Mouse (Mus musculus) forebrain, embryonic 16.5 days (tissue): Measurements from ENCODE around the gene Celf2. TPM values are rescaled to one million over a fixed set of nuclear protein-coding genes. Genes with fewer than 3 reads are reported as not detected.
A peak's percentile ranks its signal among the peaks of the same experiment; 100 is the strongest.

Source experiments
- ATAC-seq: fragments of 200-750 bp; cut with Nextera tagmentation; 2 replicates; pipeline ENCODE4 v1.8.0; 2017; ENCODE audit warnings: mild to moderate bottlenecking, moderate library complexity
- H3K27ac ChIP-seq: fragments of 300-500 bp; sonication (generic); 2 replicates; pipeline ENCODE4 v1.5.1; 2014; ENCODE audit warnings: low read length, control low read depth
- H3K27me3 ChIP-seq: fragments of 300-500 bp; sonication (generic); replicated peaks from 2 replicates; pipeline ENCODE4 v1.6.1; 2014; ENCODE audit warnings: low read length; ENCODE audit not compliant: control insufficient read depth, insufficient read depth
- H3K36me3 ChIP-seq: fragments of 300-500 bp; sonication (generic); 2 replicates; pipeline ENCODE4 v1.6.1; 2014; ENCODE audit not compliant: control insufficient read depth, insufficient read depth
- H3K4me1 ChIP-seq: fragments of 300-500 bp; sonication (generic); replicated peaks from 2 replicates; pipeline ENCODE4 v1.6.1; 2014; ENCODE audit warnings: low read length; ENCODE audit not compliant: control insufficient read depth, insufficient read depth
- H3K4me2 ChIP-seq: fragments of 300-500 bp; sonication (generic); 2 replicates; pipeline ENCODE4 v1.6.1; 2014; ENCODE audit warnings: mild to moderate bottlenecking, low read length, control low read depth
- H3K4me3 ChIP-seq: fragments of 300-500 bp; sonication (generic); replicated peaks from 2 replicates; pipeline ENCODE4 v1.5.1; 2014; ENCODE audit warnings: mild to moderate bottlenecking, low read length, control low read depth
- H3K9ac ChIP-seq: fragments of 300-500 bp; sonication (generic); replicated peaks from 2 replicates; pipeline ENCODE4 v1.6.1; 2014; ENCODE audit warnings: low read depth, low read length, control low read depth
- H3K9me3 ChIP-seq: fragments of 300-500 bp; sonication (generic); 2 replicates; pipeline ENCODE4 v1.6.1; 2016; ENCODE audit warnings: low read length; ENCODE audit not compliant: control insufficient read depth
- WGBS: fragments of 180-500 bp; shearing (Covaris S2); extraction: QIAGEN DNeasy Blood & Tissue Kit; methylation state at CpG from one replicate; pipeline ENCODE4 v1.1.7; 2014; 5-methylcytosine and 5-hydroxymethylcytosine counted together
- polyA plus RNA-seq: library from polyadenylated mRNA; unstranded; fragments of >200 nt; fragmentation: Nextera tagmentation; extraction: Ambion mirVana; gene quantifications from 2 replicates; pipeline ENCODE4 v1.2.1, GENCODE M21; 2015

Gene Celf2
- polyA plus RNA-seq, 1 experiment from 2014 or later: 348 TPM

DNA sequence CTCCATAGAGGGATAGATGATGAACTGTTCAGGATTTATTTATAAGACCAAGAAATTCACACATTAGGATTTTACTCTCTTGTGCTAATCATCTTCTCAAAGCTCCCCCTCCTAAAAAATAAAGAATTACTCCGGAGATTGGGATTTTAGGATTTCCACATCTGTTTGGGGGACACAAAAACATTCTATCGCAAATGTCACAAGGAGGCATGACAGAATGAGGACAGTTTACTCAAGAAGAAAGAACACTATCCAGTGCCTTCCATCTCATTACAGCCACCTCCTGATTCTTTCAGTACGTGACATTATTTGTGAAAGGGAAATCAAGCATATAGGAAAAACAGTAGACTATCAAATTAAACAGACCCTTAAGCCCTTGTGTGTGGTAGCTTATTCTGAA lies 150.5 kb downstream of the Celf2 start:
- no peak overlapping the region for H3K4me2 ChIP-seq
- H3K36me3 ChIP-seq: no peaks in the 10 kb centered on the region
- 53% methylated on average over 3 of the region's 3 CpGs for WGBS
- H3K4me1 ChIP-seq: no peaks in the 10 kb centered on the region
- H3K4me3 ChIP-seq: no peak overlapping the region
- H3K27ac ChIP-seq: no peak overlapping the region
- H3K27me3 ChIP-seq: no peaks in the 10 kb centered on the region
- no peak overlapping the region for H3K9ac ChIP-seq
- ATAC-seq: no peak
- H3K9me3 ChIP-seq: no peaks in the 10 kb centered on the region

DNA sequence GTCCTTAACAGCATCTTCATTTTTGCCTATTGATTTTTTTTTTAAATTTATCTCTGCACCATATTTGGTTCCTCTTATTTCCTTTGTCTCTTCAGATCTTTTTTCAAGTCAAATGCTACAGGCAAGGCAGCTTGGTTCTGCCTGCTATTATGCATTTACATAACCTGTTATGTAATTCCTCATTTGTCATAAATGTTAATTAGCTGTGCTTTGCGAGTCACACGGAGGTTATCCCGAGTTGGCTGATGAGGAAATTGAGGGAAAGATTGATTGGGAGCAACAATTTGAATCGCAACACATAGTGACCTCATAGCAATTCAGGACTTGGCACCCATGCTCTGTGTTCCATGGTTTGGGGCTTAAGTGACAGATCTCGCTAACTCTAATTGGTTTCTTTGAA lies 158.1 kb downstream of the Celf2 start:
- H3K36me3 ChIP-seq: no peaks in the 10 kb centered on the region
- no peak overlapping the region for H3K27ac ChIP-seq
- WGBS: 50% methylated on average over 5 of the region's 5 CpGs
- H3K9ac ChIP-seq: no peak overlapping the region
- H3K9me3 ChIP-seq: no peaks in the 10 kb centered on the region
- ATAC-seq: no peak
- H3K27me3 ChIP-seq: no peaks in the 10 kb centered on the region
- no peak overlapping the region for H3K4me3 ChIP-seq
- no peaks in the 10 kb centered on the region for H3K4me1 ChIP-seq
- H3K4me2 ChIP-seq: no peak overlapping the region

DNA sequence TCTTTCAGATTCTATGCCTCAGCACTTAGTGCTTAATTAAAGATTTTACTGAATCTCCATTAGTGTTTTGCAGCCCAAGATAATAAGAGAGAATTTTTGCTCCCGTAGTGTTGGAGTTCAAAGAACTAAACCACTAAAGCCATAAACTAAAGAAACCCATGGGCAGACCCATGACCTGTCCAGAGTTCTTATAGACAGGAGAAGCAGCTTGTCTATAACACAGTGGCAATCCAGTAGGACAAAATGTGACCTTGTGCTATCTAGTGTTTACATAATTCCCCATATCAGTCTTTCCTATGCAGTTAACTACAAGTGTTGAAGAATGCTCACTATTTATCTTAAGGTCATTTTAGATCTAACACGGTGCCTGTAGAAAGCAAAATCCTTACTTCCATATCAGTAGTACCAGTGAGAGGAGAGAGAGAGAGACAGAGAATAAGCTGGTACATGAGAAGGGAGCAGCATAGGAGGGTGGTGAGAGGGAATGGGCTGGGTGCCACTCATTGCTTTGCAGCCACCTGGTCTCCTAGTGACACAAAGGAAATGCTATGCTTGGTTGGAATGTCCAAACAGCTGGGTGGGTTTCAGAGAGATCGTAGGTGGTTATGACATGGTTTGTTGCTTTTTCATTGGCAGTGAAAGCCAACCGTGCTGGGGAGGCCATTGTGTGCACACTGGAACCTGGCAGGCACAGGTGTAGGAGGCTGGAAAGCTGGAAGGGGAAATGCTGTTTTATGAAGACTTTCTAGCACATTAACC lies 162.5 kb downstream of the Celf2 start:
- Histone ChIP-seq H3K27ac (no peak overlapping the region), H3K4me2 (no peak overlapping the region), H3K27me3 (no peaks in the 10 kb centered on the region), H3K4me3 (no peak overlapping the region), H3K9me3 (no peaks in the 10 kb centered on the region), H3K9ac (no peak overlapping the region), H3K4me1 (no peaks in the 10 kb centered on the region), H3K36me3 (no peaks in the 10 kb centered on the region)
- WGBS: 68% methylated on average over 4 of the region's 4 CpGs
- ATAC-seq: peak; percentile 45; the same call in 1 of the 2 replicates

DNA sequence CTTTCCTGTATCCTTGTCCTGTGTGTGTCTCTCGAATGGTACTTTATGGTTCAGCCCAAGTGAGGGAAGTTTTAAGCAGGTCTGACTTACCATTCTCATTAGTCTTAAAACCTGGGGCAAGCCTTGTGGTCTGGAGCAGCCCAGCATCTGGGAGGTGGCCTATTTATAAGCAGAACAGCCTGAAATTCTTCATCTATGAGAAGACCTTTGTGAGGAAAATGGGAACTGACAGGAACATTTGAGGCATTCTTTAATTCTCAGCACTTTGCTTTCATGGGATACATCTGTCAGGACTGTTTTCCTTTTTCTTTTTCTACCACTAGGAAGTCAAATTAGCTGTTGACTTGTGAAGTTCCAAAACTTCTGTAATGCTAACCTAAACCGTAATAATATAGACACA lies 164.4 kb downstream of the Celf2 start:
- Histone ChIP-seq H3K4me1 (no peaks in the 10 kb centered on the region), H3K27ac (no peak overlapping the region), H3K36me3 (no peaks in the 10 kb centered on the region), H3K4me3 (no peak overlapping the region), H3K9ac (no peak overlapping the region), H3K4me2 (no peak overlapping the region), H3K9me3 (no peaks in the 10 kb centered on the region), H3K27me3 (no peaks in the 10 kb centered on the region)
- no peak for ATAC-seq
- WGBS: 89% methylated on average over 2 of the region's 2 CpGs

DNA sequence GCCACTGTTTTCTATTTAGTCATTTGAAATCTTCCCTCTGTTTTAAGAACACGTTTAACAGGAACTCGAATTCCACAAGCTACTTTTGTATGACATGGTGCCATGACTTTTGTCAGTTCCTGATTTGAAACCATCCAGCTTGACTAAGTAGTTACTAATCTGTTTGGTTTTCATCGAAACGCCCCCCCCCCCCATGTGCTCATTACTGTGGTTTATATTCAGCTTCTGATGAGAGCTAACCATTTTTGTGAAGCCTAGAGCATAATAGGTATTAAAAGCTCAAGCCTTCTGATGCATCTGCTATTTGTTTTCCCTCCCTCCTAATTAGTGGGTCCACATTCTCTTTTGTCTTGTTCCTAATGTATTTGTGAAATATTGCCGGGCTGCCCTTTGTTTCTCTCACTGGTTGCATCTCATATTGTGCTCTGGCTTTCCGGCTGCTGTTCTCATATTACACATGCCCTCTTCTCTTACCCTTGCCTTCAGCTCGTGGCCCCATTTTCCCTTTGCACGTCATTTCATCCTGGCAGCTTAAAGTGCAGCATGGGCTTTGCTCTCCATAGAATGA lies 166.4 kb downstream of the Celf2 start:
- Histone ChIP-seq H3K36me3 (no peaks in the 10 kb centered on the region), H3K9ac (no peak overlapping the region), H3K27me3 (no peaks in the 10 kb centered on the region), H3K4me2 (no peak overlapping the region), H3K4me1 (no peaks in the 10 kb centered on the region), H3K27ac (no peak overlapping the region), H3K4me3 (no peak overlapping the region), H3K9me3 (no peaks in the 10 kb centered on the region)
- ATAC-seq: peak; percentile 23; the same call in 1 of the 2 replicates
- 25% methylated on average over 8 of the region's 8 CpGs for WGBS

DNA sequence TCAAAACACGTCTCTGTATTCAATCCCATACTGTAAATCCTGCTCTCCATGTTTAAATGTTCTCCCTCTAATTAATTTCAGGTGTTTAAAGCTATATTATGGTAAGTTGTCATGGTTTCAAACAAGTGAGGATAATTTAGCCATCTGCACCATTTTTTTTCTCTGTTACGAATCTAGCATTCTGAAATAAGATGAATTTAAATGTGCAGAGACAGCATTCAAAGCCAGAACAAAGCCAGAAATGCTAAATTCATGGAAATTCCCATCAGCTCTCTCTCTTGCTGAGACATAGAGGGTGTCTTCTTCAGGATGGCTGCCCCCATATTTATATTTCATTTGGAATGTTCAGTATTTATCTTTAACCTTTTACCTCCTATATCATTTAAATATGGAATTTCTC lies 174.5 kb downstream of the Celf2 start:
- 0 out of 2 replicates have a peak, but pooled peaks cover 2% of the 10 kb centered on the region for H3K4me1 ChIP-seq
- no peaks in the 10 kb centered on the region for H3K9me3 ChIP-seq
- no peak overlapping the region for H3K4me2 ChIP-seq
- H3K9ac ChIP-seq: no peak overlapping the region
- peak; percentile 49 for ATAC-seq
- no peak overlapping the region for H3K4me3 ChIP-seq
- WGBS: 40% methylated on average over 2 of the region's 2 CpGs
- H3K36me3 ChIP-seq: no peaks in the 10 kb centered on the region
- H3K27ac ChIP-seq: no peak overlapping the region
- H3K27me3 ChIP-seq: no peaks in the 10 kb centered on the region

DNA sequence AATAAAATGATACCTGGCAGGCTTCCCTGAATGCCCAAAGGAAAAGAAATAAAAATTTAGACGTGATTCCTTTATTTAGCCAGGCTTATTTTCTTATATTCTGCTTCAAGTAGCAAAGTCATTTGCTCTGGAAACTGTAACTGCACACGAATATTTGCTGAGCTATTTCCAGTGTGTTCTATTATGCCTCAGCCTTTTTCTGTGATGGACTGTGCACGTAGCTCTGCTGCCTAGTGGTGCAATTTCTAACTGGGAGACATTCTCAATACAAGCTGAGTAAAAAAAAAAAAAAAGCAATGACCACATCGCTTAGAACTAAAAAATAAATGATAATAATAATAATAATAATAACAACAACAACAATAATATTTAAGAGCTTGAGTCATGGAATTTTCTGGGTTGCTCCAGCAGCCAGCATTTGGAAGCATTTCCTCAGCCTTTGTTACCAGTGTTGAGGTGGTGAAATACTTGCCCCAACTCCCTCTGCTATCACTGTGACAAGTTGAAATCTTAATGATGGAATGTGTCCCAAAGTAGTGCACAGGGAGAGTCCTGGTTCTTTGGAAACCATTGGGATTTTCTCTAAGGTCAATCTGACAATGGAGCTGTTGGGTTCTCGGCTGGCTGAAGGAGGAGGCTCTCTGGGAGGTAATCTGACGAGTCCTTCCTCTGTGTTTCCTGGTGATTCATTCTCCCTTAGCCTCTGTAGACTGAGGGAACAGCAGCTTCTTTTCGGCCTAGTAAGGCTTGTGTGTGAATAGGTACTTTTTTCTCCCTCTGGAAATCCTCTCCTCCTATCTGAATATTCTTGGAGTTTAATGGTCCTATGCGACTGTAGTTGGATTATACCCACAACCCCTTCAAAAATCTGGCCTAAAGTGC lies 181.1 kb downstream of the Celf2 start:
- no peak for ATAC-seq
- H3K9me3 ChIP-seq: no peaks in the 10 kb centered on the region
- H3K4me2 ChIP-seq: no peak overlapping the region
- no peaks in the 10 kb centered on the region for H3K4me1 ChIP-seq
- 63% methylated on average over 8 of the region's 8 CpGs for WGBS
- no peaks in the 10 kb centered on the region for H3K27me3 ChIP-seq
- H3K27ac ChIP-seq: no peak overlapping the region
- no peak overlapping the region for H3K4me3 ChIP-seq
- no peak overlapping the region for H3K9ac ChIP-seq
- H3K36me3 ChIP-seq: no peaks in the 10 kb centered on the region

DNA sequence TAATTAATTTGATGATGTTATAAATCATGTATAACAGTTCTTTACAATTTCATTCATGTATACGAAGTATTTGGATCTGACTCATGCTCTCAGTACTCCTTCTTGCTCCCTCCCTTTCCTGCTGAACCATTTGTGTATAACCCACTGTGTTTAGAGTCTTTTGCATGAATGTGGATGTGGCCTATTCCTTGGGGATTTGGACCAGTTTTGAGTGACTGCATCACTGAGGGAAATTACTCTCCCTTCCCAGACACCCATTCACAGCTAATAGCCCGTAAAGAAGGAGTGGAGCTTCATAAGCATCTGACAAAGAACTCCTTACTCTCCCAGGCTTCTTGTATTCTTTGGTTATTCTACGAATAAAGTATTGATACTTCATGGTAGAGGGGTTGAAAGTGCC lies 189.6 kb downstream of the Celf2 start:
- H3K27me3 ChIP-seq: no peaks in the 10 kb centered on the region
- no peaks in the 10 kb centered on the region for H3K9me3 ChIP-seq
- H3K4me3 ChIP-seq: no peak overlapping the region
- no peak overlapping the region for H3K9ac ChIP-seq
- H3K4me1 ChIP-seq: no peaks in the 10 kb centered on the region
- no peak overlapping the region for H3K4me2 ChIP-seq
- ATAC-seq: peak; percentile 83
- no peaks in the 10 kb centered on the region for H3K36me3 ChIP-seq
- no peak overlapping the region for H3K27ac ChIP-seq
- WGBS: 15% methylated on average over 3 of the region's 3 CpGs

DNA sequence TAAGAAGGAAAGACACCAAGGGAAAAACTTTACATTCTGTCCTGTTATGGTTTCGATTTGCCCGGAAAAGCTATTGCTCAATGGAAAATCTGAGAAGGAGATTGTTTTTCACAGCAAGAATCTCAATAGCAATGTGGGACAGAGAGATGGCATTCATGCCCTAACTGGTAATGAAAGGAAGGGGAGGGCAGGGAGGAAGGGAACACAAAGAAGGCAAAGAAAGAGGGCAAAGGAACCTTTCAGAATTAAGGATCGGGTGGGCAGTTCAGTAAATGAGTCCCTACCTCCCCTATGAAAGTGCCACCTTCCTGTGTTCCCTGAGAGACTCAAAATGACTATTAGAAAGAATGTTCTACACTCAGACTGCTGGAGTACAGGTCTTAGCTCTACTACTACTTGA lies 197.6 kb downstream of the Celf2 start:
- no peaks in the 10 kb centered on the region for H3K27me3 ChIP-seq
- H3K27ac ChIP-seq: no peak overlapping the region
- no peak overlapping the region for H3K4me3 ChIP-seq
- 6% methylated on average over 3 of the region's 3 CpGs for WGBS
- H3K4me2 ChIP-seq: no peak overlapping the region
- no peaks in the 10 kb centered on the region for H3K36me3 ChIP-seq
- H3K9ac ChIP-seq: no peak overlapping the region
- ATAC-seq: no peak
- H3K4me1 ChIP-seq: peaks cover 19% of the 10 kb centered on the region
- no peaks in the 10 kb centered on the region for H3K9me3 ChIP-seq
